Mouse (Mus musculus): ENCODE measurements at regions not wholly inside any gene's neighbourhood (a gene's known extent, or its start where the extent isn't known, plus 50 kb on each side); places are given as distances from the start of the nearest gene placed in this dataset.

DNA sequence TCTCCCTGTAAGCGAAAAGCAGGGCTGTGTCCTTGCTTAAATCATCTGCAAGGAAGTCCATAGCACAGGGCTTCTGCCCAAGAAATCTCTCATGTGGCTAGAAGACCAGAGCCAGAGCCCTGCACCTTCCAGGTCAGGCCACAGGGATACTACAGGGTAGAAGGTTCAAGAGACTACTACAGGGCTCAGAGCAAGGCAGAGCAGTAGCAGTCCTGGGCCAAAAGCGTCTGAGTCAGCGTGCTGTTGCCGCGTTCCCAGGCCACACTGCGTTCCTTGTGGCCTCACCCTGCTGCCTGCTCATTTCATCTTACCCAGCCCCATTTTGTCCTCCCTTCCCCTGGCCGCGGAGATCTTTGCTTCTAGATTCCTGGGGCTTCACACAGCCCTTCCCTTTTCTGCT, 283.0 kb upstream of the Spred2 start:
- DNase-seq (ENCODE audit: low spot score in 2 of 2): no peak

DNA sequence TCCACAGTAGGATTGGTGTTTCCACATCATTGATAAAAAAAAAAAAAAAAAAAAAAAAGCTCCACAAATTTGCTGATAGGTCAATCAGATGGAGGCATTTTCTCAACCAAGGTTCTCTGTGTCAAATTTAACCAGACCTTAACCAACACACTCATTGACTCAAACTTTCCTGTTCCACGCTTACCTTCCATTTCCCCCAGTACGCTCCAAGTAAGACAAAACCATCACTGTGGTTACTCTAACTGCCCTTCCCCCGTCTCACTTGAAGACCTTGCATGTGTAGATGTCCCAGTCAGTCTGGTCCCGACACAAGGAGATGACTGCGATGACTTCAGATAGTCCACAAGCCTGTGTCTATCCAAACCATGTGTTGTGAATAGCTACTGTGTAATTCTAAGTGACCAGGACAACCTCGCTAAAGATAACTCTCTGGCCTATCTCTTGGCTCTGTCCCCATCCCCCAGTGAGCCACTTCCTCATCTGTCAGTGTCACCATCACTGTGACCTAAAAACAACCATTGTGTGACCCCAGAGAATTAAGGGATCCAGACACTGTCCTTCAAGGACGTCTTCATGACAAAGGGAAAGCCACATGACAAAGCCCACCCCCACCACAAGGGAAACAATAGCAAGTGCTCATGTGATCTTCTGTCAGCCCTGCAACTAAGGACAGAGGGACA, 279.9 kb upstream of the Spred2 start:
- DNase-seq (ENCODE audit: low spot score in 2 of 2): no peak

DNA sequence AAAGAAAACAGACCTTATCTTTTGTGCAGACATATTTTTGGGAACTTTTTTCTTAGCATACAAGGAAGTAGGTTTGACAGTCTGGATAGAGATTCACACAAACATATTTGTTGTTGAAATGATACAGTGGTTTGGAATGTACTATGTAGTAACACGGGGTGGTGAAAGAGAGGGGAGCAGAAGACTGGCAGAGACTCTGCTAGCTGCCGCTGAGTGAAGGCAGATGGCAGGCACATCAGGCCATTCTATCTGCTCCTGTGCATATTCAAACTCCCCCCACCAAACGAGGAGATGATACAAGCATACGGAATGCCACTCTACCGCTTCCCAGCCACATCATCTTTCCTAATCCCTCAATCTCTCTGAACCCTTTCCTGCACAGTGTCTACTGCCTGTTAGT, 279.1 kb upstream of the Spred2 start:
- no peak for DNase-seq (ENCODE audit: low spot score in 2 of 2)

DNA sequence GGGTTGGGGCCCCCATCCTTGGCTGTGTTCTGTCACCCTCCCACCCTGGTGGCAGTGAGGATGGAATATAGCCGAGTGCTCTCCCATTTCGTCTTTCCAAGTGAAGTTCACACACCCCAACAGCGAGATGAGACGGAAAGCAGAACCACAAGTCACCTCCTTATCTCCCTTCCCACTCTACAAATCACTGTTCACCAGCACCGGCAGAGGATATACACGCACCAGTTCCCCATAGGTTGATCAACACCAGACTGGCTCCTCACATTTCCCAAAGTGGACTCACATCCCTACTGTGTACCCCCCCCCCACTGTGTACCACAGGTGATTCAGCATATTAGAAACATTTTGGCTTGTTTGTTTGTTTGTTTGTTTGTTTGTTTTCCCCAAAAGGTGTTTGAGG, 272.7 kb upstream of the Spred2 start:
- DNase-seq (ENCODE audit: low spot score in 2 of 2): no peak

DNA sequence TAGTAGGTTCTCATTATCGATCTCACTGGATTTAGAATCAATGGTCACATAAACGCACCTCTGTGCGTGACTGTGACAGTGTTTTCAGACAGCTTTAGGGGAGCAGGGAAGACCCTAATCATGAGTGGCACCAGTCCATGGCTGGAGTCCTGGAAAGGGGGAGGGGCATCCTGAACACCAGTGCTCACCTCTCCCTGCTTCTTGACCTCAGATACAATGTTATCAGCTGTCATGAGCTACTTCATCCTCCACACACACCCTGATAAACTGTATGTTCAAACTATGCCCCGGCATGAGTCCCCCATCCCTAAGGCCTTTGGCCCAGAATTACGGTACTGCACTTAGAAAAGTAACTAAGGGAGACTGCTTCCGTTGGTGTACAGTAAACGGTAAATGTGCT, 272.2 kb upstream of the Spred2 start:
- DNase-seq (ENCODE audit: low spot score in 2 of 2): no peak

DNA sequence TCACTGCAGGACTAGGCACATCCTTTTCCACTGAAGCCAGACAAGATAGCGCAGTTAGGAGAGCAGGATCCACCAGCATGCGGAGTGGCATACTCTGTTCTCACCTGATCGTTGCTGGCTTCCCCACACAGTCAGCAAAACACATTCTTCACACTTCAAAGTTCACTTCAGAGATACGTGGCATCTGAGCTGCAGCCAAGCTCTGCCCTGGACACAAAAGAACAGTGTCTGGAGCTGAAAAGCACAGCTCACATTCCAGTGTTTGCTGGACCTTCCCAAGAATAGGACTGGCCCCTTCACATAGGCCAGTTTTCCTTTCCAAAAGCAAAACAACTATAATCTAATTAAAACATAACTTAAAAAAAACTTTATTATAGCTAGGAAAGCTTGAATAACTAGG, 264.7 kb upstream of the Spred2 start:
- no peak for DNase-seq (ENCODE audit: low spot score in 2 of 2)

DNA sequence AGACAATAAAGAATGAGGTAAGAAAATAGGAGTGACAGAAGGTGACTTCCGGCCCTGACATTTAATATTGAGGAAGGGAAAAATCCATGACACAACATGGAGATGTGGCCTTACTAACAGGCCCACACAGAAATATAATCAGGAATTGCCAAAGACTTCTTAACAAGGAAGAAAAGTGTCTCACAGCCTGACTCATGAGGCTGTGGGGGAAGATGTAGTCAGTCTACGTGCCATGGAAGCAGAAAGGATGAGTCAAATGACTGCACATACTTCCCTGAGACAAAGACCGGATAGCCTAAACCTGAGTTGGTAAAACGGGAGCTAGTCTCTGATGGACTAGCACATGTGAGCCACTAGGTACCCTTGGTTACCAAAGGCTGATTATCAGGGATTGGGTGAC, 257.4 kb upstream of the Spred2 start:
- no peak for DNase-seq (ENCODE audit: low spot score in 2 of 2)

DNA sequence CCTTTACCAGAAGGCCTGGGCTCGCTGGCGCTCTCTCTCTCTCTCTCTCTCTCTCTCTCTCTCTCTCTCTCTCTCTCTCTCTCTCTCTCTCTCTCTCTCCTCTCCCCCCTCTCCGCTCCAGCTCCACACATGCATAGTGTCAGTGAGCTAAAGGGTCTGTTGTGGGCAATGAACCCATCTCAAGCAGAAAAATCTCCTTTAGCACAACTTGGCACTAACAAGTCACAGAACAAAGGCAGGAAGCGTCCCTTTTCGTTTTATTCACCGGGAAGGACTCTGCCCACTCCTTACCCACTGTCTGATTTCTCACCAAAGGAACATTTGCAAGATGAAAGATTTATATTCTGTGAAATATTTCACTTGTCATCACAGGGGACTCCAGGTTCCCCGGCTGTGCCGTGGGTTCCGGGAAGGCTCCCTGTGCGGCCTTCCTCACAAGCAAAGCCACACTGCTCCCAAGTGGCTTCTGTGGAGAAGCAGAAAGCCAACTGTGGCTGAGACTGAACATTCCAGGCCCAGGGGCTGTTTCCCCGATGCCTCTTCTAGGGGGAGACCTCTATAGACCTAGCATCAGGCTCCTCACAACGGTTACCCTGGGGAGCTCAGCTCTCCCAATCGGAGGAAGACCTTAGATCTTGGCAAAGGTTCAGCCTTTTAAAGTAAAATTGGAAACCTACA, 253.2 kb upstream of the Spred2 start:
- DNase-seq (ENCODE audit: low spot score in 2 of 2): no peak

DNA sequence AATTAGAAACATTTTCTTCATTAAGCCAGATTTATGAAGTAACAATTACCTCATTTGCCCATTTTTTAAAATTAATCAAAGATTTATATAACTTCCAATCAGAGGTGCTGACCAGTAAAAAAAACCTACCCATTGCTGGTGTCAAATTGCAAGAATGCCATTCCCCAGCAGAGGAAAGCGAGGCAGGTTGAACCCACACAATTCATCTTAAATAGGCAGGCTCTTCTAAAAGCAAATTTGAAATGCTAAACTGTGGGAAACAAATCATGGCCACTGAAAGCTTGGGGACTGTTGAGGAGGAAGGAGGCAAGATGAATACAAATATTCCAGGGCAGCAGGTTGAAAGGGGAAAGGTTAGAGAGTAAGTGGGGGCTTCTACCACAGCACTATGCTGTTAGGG, 251.2 kb upstream of the Spred2 start:
- DNase-seq (ENCODE audit: low spot score in 2 of 2): no peak

DNA sequence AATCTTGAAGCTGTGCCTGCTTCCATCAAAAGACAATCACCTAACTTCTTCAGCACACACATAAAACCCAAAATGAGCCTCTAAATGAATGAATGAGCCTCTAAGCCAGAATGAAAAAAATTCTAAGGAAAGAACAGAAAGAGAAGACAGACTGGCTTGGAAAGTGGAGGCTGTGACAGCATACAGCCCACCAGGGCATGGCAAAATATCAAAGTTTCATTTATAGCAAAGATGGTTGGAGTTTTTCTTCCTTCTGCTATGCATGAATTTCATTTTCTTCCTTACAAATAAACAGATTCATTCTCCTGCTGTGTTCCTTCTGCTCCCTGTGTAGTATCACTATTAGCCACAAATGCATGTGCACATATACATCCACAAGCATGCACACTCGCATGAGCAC, 247.7 kb upstream of the Spred2 start:
- no peak for DNase-seq (ENCODE audit: low spot score in 2 of 2)

DNA sequence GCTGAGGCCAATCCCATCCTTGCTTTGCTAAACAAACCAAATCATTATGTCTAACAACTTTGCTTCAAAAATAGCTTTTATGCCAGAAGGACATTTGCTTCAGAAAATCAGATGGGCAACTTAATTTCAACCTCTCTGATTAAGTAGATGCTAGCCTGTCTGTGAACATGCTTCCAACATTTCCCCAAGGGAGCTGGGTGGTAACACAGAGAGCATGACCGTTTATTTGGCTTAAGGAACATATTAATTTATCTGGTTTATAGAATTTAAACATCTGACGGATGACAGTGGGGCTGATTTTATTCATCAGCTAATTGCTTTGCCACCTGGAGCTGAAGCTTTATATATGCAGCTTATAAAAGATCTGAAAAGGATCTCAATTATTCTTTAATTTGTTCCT, 245.1 kb upstream of the Spred2 start:
- DNase-seq (ENCODE audit: low spot score in 2 of 2): no peak

DNA sequence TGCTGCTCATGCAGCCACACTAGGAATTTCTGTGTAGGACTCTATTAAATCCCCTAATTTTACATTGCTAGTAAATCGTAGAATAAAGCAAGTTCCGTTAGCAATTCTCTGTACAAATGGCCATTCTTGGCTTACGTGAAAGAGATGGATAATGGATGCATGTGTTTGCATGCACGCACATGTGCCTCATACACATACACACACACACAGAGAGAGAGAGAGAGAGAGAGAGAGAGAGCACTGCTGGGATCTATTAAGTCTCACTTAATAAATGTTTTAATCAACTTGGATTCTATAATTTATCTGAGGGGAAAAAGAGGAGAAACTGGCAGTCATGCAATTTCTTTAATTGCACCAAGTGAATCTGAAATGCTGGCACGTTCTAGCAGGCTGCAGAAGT, 244.5 kb upstream of the Spred2 start:
- DNase-seq (ENCODE audit: low spot score in 2 of 2): no peak

DNA sequence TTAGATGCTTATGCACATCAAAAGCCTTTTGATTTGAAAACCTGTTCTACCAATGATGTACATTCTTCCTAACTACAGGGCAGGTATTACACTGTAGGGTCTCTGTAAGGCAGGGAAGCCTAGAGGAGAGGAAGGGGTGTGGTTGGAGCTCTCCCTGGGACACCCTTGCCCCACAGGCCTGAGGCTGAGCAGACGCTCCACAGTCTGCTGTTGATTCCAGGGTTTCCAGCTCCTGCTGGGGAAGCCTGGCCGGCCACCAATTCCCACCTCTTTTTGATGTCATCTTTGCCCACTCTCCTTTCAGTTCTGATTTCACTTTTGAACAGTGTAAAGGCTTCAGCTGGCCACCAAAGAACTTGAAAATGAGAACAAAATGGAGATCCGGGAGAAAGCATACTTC, 223.0 kb upstream of the Spred2 start:
- no peak for DNase-seq (ENCODE audit: low spot score in 2 of 2)

DNA sequence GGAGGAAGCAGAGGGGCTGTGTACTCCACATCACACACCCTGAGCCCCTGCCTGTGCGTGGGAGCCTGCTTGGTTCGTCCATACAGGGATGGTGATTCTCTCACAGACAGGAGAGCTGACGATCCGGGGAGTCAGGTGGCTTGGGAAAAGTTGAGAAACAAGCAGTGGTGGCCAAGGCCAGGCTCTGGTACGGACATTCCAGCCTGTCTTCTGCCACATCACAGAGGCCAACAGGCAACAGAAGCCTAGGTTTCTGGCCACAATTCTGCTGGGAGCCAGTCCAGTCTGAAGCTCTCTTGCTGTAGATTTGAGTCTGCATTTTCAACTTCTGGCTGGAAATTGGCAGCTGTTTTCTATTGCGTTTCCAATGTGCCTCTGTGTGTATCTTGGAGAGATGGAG, 215.4 kb upstream of the Spred2 start:
- DNase-seq (ENCODE audit: low spot score in 2 of 2): no peak

DNA sequence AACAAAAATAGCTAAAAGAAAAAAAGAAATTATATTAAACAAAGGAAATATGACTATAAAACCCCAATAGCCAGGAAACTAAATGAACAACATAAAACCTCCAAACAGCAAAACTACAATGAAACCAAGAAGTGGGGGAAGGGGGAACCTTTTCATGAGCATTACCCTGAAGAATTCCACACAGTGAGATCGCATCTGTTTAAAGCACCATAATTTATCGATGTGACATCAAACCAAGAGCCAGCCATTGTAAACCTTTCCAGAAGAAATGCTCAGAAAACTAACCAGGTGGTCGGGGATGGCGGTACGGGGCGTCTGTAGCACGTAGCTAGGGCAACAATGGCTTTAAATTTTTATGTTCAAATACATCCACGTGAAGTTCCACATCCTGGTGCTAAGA, 214.8 kb upstream of the Spred2 start:
- DNase-seq (ENCODE audit: low spot score in 2 of 2): no peak

DNA sequence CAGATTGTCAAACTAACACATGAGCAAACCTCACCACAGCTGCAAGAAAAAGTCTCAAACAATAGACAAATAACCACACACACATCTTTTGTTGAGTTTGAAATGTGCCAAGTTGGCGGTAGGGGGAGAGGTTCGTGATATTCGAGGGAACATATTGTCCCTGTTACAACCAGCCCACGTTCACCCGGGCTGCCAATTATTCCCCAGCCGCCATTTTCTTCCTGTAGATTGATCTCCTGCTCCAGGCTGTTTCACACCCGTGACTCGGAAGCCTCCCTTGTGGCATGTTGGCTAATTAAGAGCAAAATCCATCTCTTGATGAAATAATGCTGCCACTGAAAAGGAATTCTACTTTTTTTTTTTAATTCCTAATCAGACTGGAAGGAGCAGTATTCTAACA, 211.1 kb upstream of the Spred2 start:
- DNase-seq (ENCODE audit: low spot score in 2 of 2): no peak

DNA sequence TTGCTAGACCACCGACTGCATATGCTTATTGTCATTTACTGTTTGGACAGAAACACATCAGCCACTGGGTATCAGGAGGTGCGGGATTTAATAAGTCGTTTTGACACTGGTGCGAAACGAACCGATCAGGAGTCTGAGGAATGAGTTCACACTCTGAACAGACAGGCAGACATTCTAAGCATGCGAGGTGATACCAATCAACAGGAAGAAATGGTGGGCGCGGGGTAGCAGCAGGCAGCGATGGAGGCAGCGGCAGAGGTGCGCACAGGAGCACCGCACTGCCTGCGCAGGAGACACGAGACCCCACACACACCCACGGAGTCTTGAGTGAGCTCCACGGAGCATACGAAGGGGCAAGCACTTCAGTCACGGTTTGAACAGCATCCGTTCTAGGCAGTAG, 210.6 kb upstream of the Spred2 start:
- DNase-seq (ENCODE audit: low spot score in 2 of 2): no peak

DNA sequence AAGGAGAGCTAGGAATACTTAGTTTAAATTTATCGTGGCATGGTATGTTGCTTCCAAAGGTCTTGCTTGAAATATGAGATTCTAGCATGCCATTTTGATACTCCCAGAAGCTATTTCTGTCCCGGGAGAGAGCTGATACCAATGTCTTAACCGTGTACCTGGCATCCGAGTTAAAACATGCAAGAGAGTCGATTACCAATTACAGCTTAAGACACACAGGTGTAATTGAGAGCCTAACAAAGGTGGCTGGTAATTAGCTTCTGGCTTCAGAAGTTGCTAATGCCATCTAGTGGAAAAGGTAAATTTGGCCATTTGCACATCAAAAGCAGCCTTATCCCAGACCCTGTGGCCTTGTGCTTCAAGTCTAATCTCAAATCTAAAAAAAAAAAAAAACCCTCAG, 210.0 kb upstream of the Spred2 start:
- no peak for DNase-seq (ENCODE audit: low spot score in 2 of 2)

DNA sequence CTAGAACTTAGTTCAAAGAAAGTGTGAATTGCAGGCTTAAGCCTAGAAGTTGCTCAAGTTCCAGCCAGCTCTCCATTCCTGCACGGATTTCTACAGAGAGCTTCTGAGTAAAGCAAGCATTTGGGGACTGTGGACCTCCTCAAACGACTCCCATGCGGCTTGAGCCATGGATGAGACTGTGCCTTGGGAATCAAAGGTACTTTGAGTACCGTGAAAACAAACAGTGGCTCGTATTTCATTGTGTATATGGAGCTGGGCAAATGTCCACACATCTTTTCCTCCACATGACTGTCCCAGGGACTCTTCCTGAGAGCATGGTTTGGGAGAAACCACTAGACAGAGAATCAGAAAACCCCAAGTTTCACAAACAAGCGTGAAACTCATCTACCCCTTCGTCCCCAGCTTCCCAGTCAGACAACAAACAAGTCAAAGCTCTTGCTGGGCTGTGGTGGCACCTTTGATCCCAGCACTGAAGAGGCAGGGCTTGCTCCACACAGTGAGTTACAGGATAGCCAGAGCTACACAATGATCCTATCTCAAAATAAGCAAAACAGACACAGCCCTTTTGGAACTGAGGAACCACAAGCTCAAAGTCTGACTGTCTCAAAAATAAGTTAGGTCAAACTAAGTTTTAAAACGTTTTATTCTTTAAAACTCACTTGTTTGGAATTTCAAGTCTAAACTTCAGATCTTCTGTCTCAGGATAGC, 209.1 kb upstream of the Spred2 start:
- no peak for DNase-seq (ENCODE audit: low spot score in 2 of 2)

DNA sequence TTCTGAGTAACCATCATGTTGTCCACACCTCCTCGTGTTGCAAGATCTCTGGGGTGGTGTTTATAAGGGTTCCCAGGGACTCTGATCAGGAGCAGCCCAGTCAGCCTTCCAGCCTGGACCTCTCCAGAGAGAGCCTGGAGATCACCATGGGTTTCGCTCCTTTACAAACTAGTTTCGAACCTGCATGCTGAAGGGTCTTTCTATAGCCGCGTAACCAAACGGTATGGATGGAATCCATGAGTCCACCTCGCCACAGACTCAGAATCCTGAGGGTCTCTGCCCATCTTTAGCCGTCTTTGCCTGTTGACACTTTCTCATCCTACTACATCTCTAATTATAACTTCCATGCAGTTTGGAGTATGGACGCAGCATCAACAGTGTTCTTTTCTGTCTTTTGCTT, 206.0 kb upstream of the Spred2 start:
- no peak for DNase-seq (ENCODE audit: low spot score in 2 of 2)

DNA sequence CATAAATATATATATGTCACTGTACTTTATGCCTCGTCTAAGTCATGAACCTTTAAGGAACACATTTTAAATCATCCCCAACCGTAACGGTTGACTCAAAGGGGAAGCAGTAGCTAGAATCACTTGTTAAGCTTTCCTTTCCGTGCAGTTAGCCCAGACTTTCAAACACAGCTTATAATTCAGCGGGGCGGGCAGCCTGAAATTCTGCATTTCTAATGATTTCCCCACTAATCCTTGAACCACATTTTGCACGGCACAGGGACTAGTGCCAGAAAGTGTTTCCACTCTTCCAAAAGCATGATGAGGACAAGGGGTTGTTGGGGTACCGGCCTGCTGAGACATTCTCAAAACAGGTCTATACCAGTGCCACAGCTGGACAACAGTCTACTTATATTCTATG, 195.1 kb upstream of the Spred2 start:
- no peak for DNase-seq (ENCODE audit: low spot score in 2 of 2)

DNA sequence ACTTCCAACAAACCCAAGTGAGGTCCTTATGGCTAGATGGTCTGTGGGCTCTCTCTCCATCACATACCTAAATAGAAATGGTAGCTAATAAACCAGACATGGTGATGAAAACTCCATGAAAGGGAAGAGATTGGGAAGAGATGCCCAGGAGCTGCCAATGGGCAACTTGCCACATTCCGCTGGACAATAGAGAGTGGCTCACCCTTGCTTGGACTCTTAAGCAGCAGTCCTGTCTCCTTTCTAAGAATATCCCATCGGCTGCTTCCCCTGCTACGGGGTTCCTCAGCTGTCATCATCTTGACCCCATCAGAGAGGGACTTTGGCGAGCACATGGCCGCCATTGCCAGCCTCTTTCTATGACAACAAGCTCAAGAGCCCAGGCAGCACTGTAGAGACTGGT, 193.4 kb upstream of the Spred2 start:
- no peak for DNase-seq (ENCODE audit: low spot score in 2 of 2)

DNA sequence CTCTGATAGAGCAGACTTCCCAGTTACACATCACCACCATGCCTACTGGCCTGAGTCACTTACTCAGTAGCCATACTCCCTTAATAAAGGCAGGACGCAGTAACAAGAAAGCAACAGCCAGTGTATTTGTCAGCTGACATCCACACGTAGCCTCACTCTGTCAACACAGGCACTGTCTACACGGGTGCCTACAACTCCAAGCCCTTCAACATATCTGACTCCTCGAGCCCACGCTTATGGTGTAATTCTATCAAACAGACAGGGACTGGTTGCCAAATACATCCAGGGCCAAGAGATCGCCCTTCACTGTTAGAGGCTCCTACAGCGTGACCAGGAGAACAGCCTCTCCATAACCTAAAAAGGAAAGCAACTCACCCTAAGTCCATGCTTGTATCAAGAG, 188.1 kb upstream of the Spred2 start:
- no peak for DNase-seq (ENCODE audit: low spot score in 2 of 2)

Measured in adrenal gland, postnatal 4 days (tissue).